Mouse (Mus musculus): ENCODE measurements around the gene Trio. TPM values are rescaled to one million over a fixed set of nuclear protein-coding genes. Genes with fewer than 3 reads are reported as not detected.
"Not testable (repeated sequence)": the region's sequence is repeated elsewhere in the genome, so short reads cannot be mapped to it uniquely, and the experiment has no call there.

The Trio gene
- polyA plus RNA-seq, 1 experiment, result 18.0 TPM

DNA sequence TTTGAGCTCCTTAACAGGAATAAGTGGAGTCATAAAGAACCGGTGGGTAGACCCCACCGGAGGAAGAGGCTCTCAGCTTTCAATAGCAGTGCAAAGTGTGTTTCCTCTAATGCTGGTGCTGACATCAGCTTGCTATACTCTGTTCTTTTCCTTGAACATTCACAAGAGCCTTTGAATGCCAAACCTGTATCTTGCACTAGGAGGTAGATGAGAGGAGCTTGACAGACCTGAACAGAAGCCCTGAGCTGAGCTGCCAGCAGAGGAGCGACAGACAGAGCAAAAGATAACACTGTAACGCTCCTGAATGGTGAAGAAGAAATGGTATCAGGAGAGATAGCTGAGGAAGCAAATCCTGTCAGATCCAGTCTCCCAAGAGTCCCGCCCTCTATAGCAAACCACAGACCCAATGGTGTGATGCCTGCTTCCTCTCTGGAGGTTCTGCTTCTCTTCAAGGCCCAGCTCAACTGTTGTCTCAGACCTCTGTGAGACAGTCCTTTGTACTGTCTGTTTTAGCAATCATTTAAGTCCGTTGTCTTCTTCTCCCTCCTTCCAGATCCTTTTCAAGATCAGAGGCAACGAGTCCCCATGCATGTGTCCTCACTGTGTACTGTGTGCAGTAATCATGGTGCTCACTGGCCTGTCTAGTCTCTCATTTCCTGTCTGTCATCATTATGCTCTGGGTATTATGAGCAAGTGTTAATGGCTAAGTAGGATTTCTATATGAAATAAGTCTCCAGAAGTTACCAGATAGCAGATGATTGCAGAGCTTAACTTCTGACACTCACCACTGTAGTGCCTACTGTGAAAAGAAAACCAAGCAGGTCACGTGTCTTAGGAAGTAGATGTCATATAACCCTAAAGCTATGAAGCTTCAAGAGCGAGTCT, 300.6 kb downstream of the Trio start:
- no peak overlapping the region for H3K4me3 ChIP-seq (ENCODE audit: insufficient read depth, low read depth, low read length)
- H3K4me1 ChIP-seq (ENCODE audit: control insufficient read depth, insufficient read depth, insufficient read length, low read length), result no peaks in the 10 kb centered on the region
- H3K27ac ChIP-seq (replicated peaks; ENCODE audit: low read depth, low read length), result peak overlapping the region; percentile 57

DNA sequence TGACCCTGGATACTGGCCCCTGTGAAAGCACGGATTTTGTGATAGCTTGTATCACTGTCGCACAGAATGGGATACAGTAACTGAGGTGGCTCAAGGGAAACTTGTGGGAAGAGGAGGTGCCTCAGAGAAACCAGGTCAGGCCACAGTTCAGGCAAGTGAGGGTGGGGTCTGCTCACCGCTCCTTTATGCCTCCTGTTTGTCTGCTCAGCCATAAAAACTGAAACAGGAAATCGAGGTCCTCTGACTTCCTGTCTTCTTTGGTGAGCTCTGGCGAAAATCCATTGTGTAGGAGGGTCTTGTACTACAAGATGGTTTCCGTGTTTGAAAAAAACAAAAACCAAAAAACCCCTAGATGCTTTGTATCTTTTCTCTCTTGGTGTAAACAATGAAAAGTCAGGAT, 301.4 kb downstream of the Trio start:
- no peak overlapping the region for H3K4me3 ChIP-seq (ENCODE audit: insufficient read depth, low read depth, low read length)
- H3K4me1 ChIP-seq (ENCODE audit: control insufficient read depth, insufficient read depth, insufficient read length, low read length), result no peaks in the 10 kb centered on the region
- peak overlapping the region; percentile 48 for H3K27ac ChIP-seq (replicated peaks; ENCODE audit: low read depth, low read length)

DNA sequence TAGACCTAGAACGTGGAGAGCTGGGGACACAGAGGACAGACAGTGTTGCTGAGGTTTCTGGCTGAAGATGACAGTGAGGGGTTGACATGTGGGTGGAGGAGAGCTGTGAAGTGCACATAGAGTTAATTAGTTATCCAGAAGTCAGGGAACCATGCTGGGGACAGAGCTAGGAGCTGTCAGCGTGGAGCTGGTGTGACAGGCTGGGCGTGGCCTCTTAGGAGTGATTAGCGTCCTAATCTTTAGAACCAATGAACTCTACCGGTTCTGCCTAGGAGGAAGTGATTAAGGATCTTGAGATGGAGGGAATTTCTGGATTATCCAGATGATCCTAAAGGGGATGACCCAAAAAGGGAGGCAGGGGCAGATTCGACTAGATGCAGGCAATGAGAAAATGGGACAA, 301.9 kb downstream of the Trio start:
- no peak overlapping the region for H3K4me3 ChIP-seq (ENCODE audit: insufficient read depth, low read depth, low read length)
- H3K27ac ChIP-seq (replicated peaks; ENCODE audit: low read depth, low read length), result peak overlapping the region; percentile 47; the same call in 1 of the 2 replicates
- H3K4me1 ChIP-seq (ENCODE audit: control insufficient read depth, insufficient read depth, insufficient read length, low read length), result no peaks in the 10 kb centered on the region

GRCm38 (mm10) chr15:27720297-27720696, 305.4 kb downstream of the Trio start:
- H3K4me3 ChIP-seq (ENCODE audit: insufficient read depth, low read depth, low read length); H3K4me1 ChIP-seq (ENCODE audit: control insufficient read depth, insufficient read depth, insufficient read length, low read length); H3K27ac ChIP-seq (replicated peaks; ENCODE audit: low read depth, low read length): not testable (repeated sequence)

- H3K4me1 ChIP-seq (ENCODE audit: control insufficient read depth, insufficient read depth, insufficient read length, low read length), result no peaks in the 10 kb centered on the region
- no peak overlapping the region for H3K4me3 ChIP-seq (ENCODE audit: insufficient read depth, low read depth, low read length)
- no peak overlapping the region for H3K27ac ChIP-seq (replicated peaks; ENCODE audit: low read depth, low read length)
These were observed 307.0 kb downstream of the Trio start for GRCm38 (mm10) chr15:27718668-27719067.

DNA sequence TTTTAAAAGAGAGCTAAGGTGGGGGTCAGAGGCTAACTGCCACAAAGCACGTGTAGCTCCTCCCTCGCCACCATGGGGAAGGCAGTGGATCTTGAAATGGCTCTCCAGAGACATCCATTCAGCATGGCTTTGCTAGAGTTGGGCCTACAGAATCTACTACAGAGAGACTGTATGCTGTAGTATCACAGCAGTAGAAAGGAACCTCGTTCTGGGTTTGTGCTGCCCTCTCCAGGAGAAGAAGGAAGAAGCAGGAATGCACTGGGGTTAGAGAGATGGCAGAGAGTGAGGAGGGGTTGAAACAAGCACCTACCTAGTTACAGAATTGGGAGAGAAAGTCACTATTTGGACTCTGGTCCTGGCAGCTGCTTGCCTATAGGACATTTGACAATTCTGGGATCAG, 310.3 kb downstream of the Trio start:
- no peaks in the 10 kb centered on the region for H3K4me1 ChIP-seq (ENCODE audit: control insufficient read depth, insufficient read depth, insufficient read length, low read length)
- H3K27ac ChIP-seq (replicated peaks; ENCODE audit: low read depth, low read length), result no peak overlapping the region
- no peak overlapping the region for H3K4me3 ChIP-seq (ENCODE audit: insufficient read depth, low read depth, low read length)

DNA sequence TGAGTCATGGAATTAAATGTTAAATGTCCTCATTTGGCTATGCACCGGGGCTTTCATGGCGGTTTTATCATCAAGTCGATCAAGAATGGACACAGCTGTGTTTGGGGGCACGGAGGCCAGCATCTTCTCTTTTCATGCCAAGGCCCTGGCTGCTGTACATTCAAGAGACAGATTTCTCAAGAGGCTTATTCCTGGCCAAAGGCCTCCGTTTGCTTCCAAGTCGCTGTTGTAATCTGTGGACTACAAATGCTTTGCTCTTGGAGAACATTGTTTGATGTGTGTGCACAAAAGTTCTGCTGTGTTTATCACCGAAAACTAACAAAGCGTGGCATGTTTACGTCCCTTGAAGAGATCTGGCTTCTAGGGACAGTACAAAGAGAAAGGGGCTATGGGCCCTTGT, 314.9 kb downstream of the Trio start:
- Histone ChIP-seq H3K4me3 (ENCODE audit: insufficient read depth, low read depth, low read length) (no peak overlapping the region), H3K27ac (replicated peaks; ENCODE audit: low read depth, low read length) (no peak overlapping the region)

GRCm38 (mm10) chr15:27708968-27709612, 316.6 kb downstream of the Trio start:
- no peak overlapping the region for H3K4me3 ChIP-seq (ENCODE audit: insufficient read depth, low read depth, low read length)
- no peaks in the 10 kb centered on the region for H3K4me1 ChIP-seq (ENCODE audit: control insufficient read depth, insufficient read depth, insufficient read length, low read length)
- H3K27ac ChIP-seq (replicated peaks; ENCODE audit: low read depth, low read length), result peak overlapping the region; percentile 15; the same call in 1 of the 2 replicates

More for the DNA sequence above, 314.9 kb downstream of the Trio start:
- no peaks in the 10 kb centered on the region for H3K4me1 ChIP-seq (ENCODE audit: control insufficient read depth, insufficient read depth, insufficient read length, low read length)

DNA sequence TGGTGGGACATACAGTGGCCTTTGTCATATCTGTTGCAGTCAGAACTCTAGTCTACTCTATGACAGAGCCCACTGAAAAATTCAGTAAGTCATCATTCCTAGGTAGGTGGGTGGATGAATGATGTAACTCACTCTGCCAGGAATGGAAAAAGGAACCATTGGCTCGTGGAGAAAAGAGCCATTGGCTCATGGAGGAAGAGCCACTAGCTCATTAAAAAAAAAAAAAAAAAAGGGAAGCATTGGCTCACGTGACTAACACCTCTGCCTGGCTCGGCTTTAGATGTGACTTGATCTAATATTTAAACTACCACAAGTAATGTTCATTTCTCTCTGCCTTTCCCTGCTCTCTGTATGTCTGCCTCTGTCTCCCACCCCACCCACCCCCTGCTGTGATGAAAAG, 317.1 kb downstream of the Trio start:
- no peak overlapping the region for H3K4me3 ChIP-seq (ENCODE audit: insufficient read depth, low read depth, low read length)
- no peak overlapping the region for H3K27ac ChIP-seq (replicated peaks; ENCODE audit: low read depth, low read length)
- H3K4me1 ChIP-seq (ENCODE audit: control insufficient read depth, insufficient read depth, insufficient read length, low read length), result no peaks in the 10 kb centered on the region

DNA sequence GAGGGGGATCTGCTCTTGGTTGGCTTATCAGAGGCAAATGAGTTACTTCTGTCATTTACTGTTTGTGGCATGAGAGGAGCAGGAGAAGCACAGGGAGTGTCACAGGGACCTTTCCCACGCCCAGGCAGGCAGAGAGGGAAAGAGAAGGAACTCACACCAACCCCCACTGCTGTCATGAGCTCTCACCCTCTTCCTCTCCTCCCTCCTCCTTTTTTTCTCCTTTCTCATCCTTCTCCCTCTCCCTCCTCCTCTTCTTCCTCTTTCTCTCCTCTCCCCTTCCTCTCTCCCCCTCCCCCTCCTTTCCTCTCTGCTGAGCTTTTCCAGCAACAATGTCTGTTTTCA, 322.7 kb downstream of the Trio start:
- Histone ChIP-seq H3K4me1 (ENCODE audit: control insufficient read depth, insufficient read depth, insufficient read length, low read length) (0 out of 2 replicates have a peak, but pooled peaks cover 6% of the 10 kb centered on the region), H3K4me3 (ENCODE audit: insufficient read depth, low read depth, low read length) (no peak overlapping the region), H3K27ac (replicated peaks; ENCODE audit: low read depth, low read length) (peak overlapping the region; percentile 74)

GRCm38 (mm10) chr15:27702031-27702971, 323.3 kb downstream of the Trio start:
- H3K27ac ChIP-seq (replicated peaks; ENCODE audit: low read depth, low read length), result peak overlapping the region; percentile 74
- 0 out of 2 replicates have a peak, but pooled peaks cover 6% of the 10 kb centered on the region for H3K4me1 ChIP-seq (ENCODE audit: control insufficient read depth, insufficient read depth, insufficient read length, low read length)
- no peak overlapping the region for H3K4me3 ChIP-seq (ENCODE audit: insufficient read depth, low read depth, low read length)

DNA sequence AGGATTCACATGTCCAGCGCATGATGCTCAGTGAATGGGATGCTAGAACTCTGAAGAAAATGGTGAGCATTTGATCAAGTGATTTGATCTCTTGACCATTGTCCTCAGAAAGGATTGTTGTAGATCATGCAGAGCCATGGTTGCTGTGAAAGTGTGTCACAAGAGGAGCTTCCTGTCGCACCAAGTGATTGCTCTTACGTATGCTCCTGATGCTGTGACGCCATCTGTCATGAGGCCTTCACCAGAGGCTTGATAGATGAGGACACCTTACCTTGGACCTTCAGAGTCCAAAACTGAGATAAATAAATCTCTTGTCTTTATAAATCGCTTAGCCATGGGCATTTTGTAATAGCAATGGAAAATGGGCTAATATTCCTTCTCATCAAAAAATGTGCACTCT, 328.0 kb downstream of the Trio start:
- Histone ChIP-seq H3K4me1 (ENCODE audit: control insufficient read depth, insufficient read depth, insufficient read length, low read length) (0 out of 2 replicates have a peak, but pooled peaks cover 5% of the 10 kb centered on the region), H3K4me3 (ENCODE audit: insufficient read depth, low read depth, low read length) (no peak overlapping the region), H3K27ac (replicated peaks; ENCODE audit: low read depth, low read length) (no peak overlapping the region)

DNA sequence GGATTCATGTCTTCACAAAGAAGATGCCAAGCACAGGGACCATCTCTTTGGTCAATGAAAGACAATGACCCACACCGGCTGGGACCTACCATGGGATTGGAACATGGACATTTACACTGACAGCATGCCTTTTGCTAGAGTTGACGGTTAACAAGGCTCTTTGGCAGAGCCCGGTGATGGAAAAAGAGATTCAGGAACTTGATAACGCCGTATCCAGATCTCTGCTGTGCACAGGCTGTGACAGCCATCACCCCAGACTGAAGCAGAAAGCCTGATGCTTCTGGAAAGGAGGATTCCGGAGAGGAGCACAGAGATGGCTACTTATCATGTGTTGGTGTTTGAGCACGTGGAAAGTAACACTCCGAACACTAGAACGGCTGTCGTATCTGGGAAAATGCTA, 332.4 kb downstream of the Trio start:
- H3K4me1 ChIP-seq (ENCODE audit: control insufficient read depth, insufficient read depth, insufficient read length, low read length), result no peaks in the 10 kb centered on the region
- H3K27ac ChIP-seq (replicated peaks; ENCODE audit: low read depth, low read length), result no peak overlapping the region
- H3K4me3 ChIP-seq (ENCODE audit: insufficient read depth, low read depth, low read length), result no peak overlapping the region

- H3K27ac ChIP-seq (replicated peaks; ENCODE audit: low read depth, low read length), result no peak overlapping the region
- no peak overlapping the region for H3K4me3 ChIP-seq (ENCODE audit: insufficient read depth, low read depth, low read length)
- no peaks in the 10 kb centered on the region for H3K4me1 ChIP-seq (ENCODE audit: control insufficient read depth, insufficient read depth, insufficient read length, low read length)
These were observed 333.5 kb downstream of the Trio start for GRCm38 (mm10) chr15:27692161-27692560.

DNA sequence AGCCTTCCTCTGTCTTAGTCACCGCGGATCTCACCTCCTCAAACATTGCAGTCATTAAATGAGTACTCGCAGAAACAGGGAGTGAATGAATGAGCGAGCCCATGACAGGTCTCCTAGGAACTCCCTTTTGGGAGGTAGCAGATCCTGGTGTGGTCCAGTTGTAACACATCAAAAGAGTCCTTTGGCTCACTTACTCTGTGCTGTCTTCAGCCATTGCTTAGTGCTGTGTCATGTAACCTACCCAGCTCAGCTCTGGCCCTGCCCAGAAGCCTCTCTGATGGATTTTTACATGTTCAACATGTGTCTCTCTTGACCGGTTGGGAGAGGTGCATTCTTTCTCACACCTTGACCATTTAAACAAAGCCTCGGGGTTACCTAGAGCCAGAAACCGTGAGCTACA, 334.4 kb downstream of the Trio start:
- no peak overlapping the region for H3K27ac ChIP-seq (replicated peaks; ENCODE audit: low read depth, low read length)
- no peaks in the 10 kb centered on the region for H3K4me1 ChIP-seq (ENCODE audit: control insufficient read depth, insufficient read depth, insufficient read length, low read length)
- no peak overlapping the region for H3K4me3 ChIP-seq (ENCODE audit: insufficient read depth, low read depth, low read length)

Data from brown adipose tissue, adult 24 weeks (tissue).